Mouse (Mus musculus): ENCODE results near the gene Kri1. TPM values are rescaled to one million over a fixed set of nuclear protein-coding genes. Genes with fewer than 3 reads are reported as not detected.
A peak's percentile ranks its signal among the peaks of the same experiment; 100 is the strongest.
"Not testable (repeated sequence)": the region's sequence is repeated elsewhere in the genome, so short reads cannot be mapped to it uniquely, and the experiment has no call there.

Kri1 gene
- polyA plus RNA-seq, 1 experiment from 2014 or later, result 9.9 TPM

GRCm38 (mm10) chr9:21314367-21315140 lies 26.8 kb upstream of the Kri1 start:
- Histone ChIP-seq H3K27me3 (peaks cover 17% of the 10 kb centered on the region), H3K4me1 (replicated peaks) (peaks cover 39% of the 10 kb centered on the region), H3K9me3 (replicated peaks) (0 out of 2 replicates have a peak, but pooled peaks cover under 1% of the 10 kb centered on the region), H3K4me2 (peak overlapping the region; percentile 32), H3K4me3 (replicated peaks) (no peak overlapping the region), H3K9ac (peak overlapping the region; percentile 7; the same call in 1 of the 2 replicates), H3K36me3 (no peaks in the 10 kb centered on the region), H3K27ac (peak overlapping the region; percentile 77)
- DNase-seq (peak; percentile 73), ATAC-seq (ENCODE audit: low read depth) (peak; percentile 80)
- 40% methylated on average over 9 of the region's 9 CpGs for WGBS (ENCODE audit: insufficient replicate concordance)

DNA sequence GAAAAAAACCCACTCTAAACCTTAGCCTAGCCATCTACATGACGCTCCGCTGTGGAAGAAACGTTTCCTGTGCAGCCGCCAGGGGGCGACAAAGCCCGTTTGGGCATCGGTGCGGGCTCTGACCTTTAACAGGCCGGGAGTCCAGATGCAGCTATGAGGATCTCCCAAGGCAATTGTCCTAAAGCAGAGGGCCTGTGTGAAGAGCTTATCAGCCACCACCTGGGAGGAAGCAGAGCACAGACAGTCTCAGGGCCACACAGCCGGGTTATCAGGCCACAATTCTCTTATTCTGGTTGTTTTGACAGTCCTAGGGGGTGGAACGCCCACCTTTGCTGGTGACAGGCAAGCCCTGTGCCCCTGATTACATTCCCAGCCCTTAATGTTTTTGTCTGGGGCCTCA lies 25.6 kb upstream of the Kri1 start:
- ATAC-seq (ENCODE audit: low read depth), result peak; percentile 88
- peaks cover 34% of the 10 kb centered on the region for H3K4me1 ChIP-seq (replicated peaks)
- peak overlapping the region; percentile 77 for H3K27ac ChIP-seq
- peak overlapping the region; percentile 22; the same call in 1 of the 2 replicates for H3K9ac ChIP-seq
- 0 out of 2 replicates have a peak overlapping the region, but pooled peaks have one; percentile 34 for H3K4me2 ChIP-seq
- DNase-seq, result peak; percentile 84
- H3K4me3 ChIP-seq (replicated peaks), result no peak overlapping the region
- H3K27me3 ChIP-seq, result peaks cover 17% of the 10 kb centered on the region
- WGBS (ENCODE audit: insufficient replicate concordance), result 3% methylated on average over 11 of the region's 11 CpGs
- no peaks in the 10 kb centered on the region for H3K36me3 ChIP-seq
- H3K9me3 ChIP-seq (replicated peaks), result no peaks in the 10 kb centered on the region

GRCm38 (mm10) chr9:21312134-21312533 lies 24.4 kb upstream of the Kri1 start, which contains the start of gene Ap1m2:
Gene Ap1m2 (minus strand): TSS chr9:21312337.
- Histone ChIP-seq H3K27me3 (peaks cover 17% of the 10 kb centered on the region), H3K4me2 (no peak within 1 kb of the TSS), H3K36me3 (no peaks in the 10 kb centered on the region), H3K9me3 (replicated peaks) (no peaks in the 10 kb centered on the region), H3K4me3 (replicated peaks) (0 out of 2 replicates have a peak within 1 kb of the TSS, but pooled peaks have one; percentile 7), H3K27ac (no peak within 1 kb of the TSS), H3K4me1 (replicated peaks) (peaks cover 30% of the 10 kb centered on the region), H3K9ac (no peak within 1 kb of the TSS)
- 29% methylated on average over 35 of the region's 35 CpGs for WGBS (ENCODE audit: insufficient replicate concordance)
- DNase-seq, result no peak
- no peak for ATAC-seq (ENCODE audit: low read depth)

DNA sequence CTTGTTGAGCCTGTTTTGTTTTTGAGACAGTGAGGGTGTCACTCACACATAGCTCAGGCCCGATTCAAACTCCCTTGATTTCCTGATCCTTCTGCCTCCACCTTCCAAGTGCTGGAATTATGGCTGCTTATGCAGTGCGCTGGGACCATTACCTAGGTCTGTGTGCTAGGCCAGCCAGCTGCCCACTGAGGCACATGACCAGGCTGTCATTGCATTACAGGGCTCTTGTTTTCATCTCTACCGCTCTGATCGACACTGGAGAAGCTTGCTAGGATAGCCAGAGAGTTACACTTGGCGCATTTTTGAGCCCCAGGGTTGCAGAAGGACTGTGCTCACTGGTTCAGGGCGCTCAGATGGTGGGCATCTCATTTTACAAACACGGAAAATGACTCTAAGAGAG lies 23.9 kb upstream of the Kri1 start:
- Histone ChIP-seq H3K4me1 (replicated peaks) (peaks cover 30% of the 10 kb centered on the region), H3K9me3 (replicated peaks) (no peaks in the 10 kb centered on the region), H3K36me3 (no peaks in the 10 kb centered on the region), H3K9ac (no peak overlapping the region), H3K27ac (no peak overlapping the region), H3K27me3 (peaks cover 17% of the 10 kb centered on the region), H3K4me2 (no peak overlapping the region), H3K4me3 (replicated peaks) (0 out of 2 replicates have a peak overlapping the region, but pooled peaks have one; percentile 7)
- no peak for ATAC-seq (ENCODE audit: low read depth)
- DNase-seq, result no peak
- 53% methylated on average over 7 of the region's 7 CpGs for WGBS (ENCODE audit: insufficient replicate concordance)

DNA sequence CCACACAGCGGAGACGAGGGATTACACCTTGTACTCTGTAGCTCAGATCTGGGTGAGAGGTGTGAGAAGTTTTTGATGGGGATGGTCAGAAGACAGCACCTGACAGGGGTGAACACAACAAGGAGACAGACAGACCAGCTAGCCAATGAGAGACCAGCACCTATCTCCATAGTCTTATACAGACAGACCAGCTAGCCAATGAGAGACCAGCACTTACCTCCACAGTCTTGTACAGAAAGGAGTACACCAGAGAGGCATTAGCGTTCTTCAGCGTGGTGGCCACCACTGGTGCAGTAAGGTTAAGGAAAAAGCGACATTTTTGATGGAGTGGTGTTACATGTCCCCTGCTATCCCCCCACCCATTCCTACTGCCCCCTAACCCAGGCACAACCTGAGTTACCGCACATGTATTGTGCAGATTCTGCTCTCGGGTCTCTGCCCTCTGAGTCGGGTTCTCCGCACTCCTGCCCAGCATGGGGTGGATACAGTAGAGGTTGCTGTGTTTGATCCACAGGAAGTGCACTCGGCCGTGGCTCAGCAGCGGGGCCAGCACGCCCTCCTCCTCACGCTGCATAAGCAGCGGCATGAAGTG lies 21.5 kb upstream of the Kri1 start:
- no peaks in the 10 kb centered on the region for H3K36me3 ChIP-seq
- ATAC-seq (ENCODE audit: low read depth) (peak; percentile 27; the same call in 1 of the 2 replicates), DNase-seq (peak; percentile 32)
- H3K27ac ChIP-seq, result no peak overlapping the region
- H3K4me1 ChIP-seq (replicated peaks), result peaks cover 13% of the 10 kb centered on the region
- peak overlapping the region; percentile 37 for H3K4me2 ChIP-seq
- no peak overlapping the region for H3K4me3 ChIP-seq (replicated peaks)
- H3K27me3 ChIP-seq, result peaks cover 17% of the 10 kb centered on the region
- H3K9me3 ChIP-seq (replicated peaks), result no peaks in the 10 kb centered on the region
- no peak overlapping the region for H3K9ac ChIP-seq
- WGBS (ENCODE audit: insufficient replicate concordance), result 63% methylated on average over 15 of the region's 15 CpGs

DNA sequence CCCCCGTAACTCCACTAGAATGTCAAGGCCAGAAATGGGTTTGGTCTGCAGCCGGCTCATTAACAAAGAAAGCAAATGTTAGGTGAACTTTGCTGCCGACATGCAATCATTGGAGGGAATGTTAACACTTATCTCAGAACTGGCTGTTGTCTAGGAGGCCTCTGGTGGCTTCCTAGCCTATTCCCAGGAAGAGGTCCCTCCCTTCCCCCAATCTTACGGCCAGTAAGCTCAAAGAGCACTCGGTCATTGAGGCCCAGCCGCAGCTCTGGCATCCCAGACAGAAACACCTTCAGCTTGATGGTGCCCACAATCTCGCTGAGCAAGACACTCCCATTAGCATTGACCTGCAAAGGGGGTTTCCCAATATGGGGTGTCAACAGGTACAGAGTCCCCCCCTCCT lies 17.3 kb upstream of the Kri1 start:
- H3K4me3 ChIP-seq (replicated peaks), result no peak overlapping the region
- no peaks in the 10 kb centered on the region for H3K36me3 ChIP-seq
- DNase-seq (no peak), ATAC-seq (ENCODE audit: low read depth) (no peak)
- 0 out of 2 replicates have a peak, but pooled peaks cover 3% of the 10 kb centered on the region for H3K4me1 ChIP-seq (replicated peaks)
- no peak overlapping the region for H3K9ac ChIP-seq
- WGBS (ENCODE audit: insufficient replicate concordance), result 66% methylated on average over 7 of the region's 7 CpGs
- H3K9me3 ChIP-seq (replicated peaks), result no peaks in the 10 kb centered on the region
- no peak overlapping the region for H3K4me2 ChIP-seq
- H3K27ac ChIP-seq, result no peak overlapping the region
- H3K27me3 ChIP-seq, result no peaks in the 10 kb centered on the region

GRCm38 (mm10) chr9:21299014-21299413 lies 11.2 kb upstream of the Kri1 start:
- DNase-seq (no peak), ATAC-seq (ENCODE audit: low read depth) (no peak)
- no peak overlapping the region for H3K4me2 ChIP-seq
- no peak overlapping the region for H3K4me3 ChIP-seq (replicated peaks)
- H3K27me3 ChIP-seq, result no peaks in the 10 kb centered on the region
- H3K9ac ChIP-seq, result no peak overlapping the region
- WGBS (ENCODE audit: insufficient replicate concordance), result 73% methylated on average over 10 of the region's 10 CpGs
- no peaks in the 10 kb centered on the region for H3K4me1 ChIP-seq (replicated peaks)
- no peaks in the 10 kb centered on the region for H3K36me3 ChIP-seq
- no peak overlapping the region for H3K27ac ChIP-seq
- H3K9me3 ChIP-seq (replicated peaks), result no peaks in the 10 kb centered on the region

DNA sequence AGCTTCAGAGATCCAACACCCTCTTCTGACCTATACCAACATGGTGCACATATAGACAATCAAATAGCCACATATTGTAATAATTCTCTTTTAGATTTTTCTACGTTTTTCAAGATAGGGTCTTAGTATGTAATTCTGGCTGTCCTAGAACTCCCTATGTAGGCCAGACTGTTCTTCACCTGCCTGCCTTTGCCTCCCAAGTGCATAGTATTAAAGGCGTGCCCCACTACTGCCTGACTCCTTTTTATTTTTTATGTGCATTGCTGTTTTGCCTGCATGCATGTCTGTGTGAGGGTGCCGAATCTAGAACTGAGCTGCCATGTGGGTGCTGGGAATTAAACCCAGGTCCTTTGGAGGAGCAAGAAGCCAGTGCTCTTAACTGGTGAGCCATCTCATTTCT lies 4.5 kb upstream of the Kri1 start:
- WGBS (ENCODE audit: insufficient replicate concordance), result 65% methylated on average over 3 of the region's 3 CpGs
- H3K27me3 ChIP-seq, result no peaks in the 10 kb centered on the region
- H3K4me1 ChIP-seq (replicated peaks), result peaks cover 35% of the 10 kb centered on the region
- no peaks in the 10 kb centered on the region for H3K9me3 ChIP-seq (replicated peaks)
- peak overlapping the region; percentile 98 for H3K27ac ChIP-seq
- H3K4me3 ChIP-seq (replicated peaks), result peak overlapping the region; percentile 69
- peaks cover 11% of the 10 kb centered on the region for H3K36me3 ChIP-seq
- H3K4me2 ChIP-seq, result peak overlapping the region; percentile 63
- DNase-seq (no peak), ATAC-seq (ENCODE audit: low read depth) (no peak)
- H3K9ac ChIP-seq, result peak overlapping the region; percentile 85

DNA sequence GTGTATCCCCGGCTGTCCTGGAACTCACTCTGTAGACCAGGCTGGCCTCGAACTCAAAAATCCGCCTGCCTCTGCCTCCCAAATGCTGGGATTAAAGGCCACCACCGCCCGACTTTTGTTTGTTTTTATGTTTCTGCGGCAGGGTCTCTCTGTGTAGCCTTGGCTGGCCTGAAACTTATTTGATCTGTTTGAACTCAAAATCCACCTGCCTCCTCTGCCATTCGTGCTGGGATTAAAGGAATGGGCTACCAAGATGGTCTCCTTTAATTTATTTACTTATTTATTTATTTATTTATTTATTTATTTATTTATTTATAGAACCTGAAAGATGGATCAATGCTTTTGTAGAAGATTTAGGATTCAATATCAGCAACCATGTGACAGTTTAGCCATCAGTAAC lies 4.1 kb upstream of the Kri1 start:
- peak overlapping the region; percentile 63 for H3K4me2 ChIP-seq
- peak overlapping the region; percentile 69 for H3K4me3 ChIP-seq (replicated peaks)
- peak overlapping the region; percentile 98 for H3K27ac ChIP-seq
- H3K36me3 ChIP-seq, result peaks cover 11% of the 10 kb centered on the region
- H3K9me3 ChIP-seq (replicated peaks); DNase-seq; H3K27me3 ChIP-seq; ATAC-seq (ENCODE audit: low read depth): not testable (repeated sequence)
- H3K4me1 ChIP-seq (replicated peaks), result peaks cover 39% of the 10 kb centered on the region
- WGBS (ENCODE audit: insufficient replicate concordance), result 9% methylated on average over 7 of the region's 7 CpGs
- peak overlapping the region; percentile 85 for H3K9ac ChIP-seq

DNA sequence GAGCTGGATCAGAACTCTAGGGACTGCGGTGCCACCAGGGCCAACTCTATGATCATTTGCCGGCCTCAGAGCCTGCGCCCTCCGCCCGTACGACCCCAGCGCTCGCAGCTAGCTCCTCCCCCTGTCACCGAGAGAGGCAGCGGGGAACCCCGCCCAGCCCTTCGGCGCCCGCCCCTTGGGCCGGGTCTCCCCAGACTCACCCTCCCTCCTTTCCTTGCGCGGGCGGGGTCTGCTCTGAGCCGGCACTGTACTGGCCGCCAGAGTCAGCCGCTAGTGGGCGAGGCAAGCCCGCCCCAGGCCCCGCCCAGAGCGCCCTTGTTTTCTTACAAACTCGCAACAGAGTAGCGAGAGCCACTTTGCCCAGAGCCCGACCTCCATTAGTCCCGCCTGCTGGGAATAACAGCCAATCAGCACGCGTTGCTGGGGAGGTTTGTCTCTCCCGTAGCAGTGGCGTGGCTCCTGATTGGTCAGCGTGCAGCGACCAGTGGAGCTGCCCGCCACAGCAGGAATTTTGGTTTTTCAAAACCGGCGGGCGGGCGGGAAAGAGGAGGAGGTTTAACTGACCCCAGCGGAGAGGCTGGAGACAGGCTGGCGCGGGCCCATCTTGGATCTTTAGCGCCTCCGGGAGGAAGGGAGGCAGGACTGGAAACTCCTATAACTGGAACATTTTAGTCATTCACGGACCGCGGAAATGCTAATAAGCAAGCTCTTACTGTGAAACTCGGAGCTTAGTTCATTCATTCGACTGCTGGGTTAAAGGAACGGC lies 3.4 kb upstream of the Kri1 start, which contains the start of gene Cdkn2d:
TSS of gene Cdkn2d (minus strand) at position 386 of the 766 bp plus-strand sequence.
- H3K9me3 ChIP-seq (replicated peaks), result no peaks in the 10 kb centered on the region
- H3K4me3 ChIP-seq (replicated peaks), result peak within 1 kb of the TSS; percentile 94
- peak within 1 kb of the TSS; percentile 94 for H3K4me2 ChIP-seq
- peak within 1 kb of the TSS; percentile 96 for H3K9ac ChIP-seq
- DNase-seq (peak; percentile 100), ATAC-seq (ENCODE audit: low read depth) (peak; percentile 87)
- peaks cover 45% of the 10 kb centered on the region for H3K4me1 ChIP-seq (replicated peaks)
- H3K36me3 ChIP-seq, result peaks cover 16% of the 10 kb centered on the region
- peak within 1 kb of the TSS; percentile 98 for H3K27ac ChIP-seq
- no peaks in the 10 kb centered on the region for H3K27me3 ChIP-seq
- WGBS (ENCODE audit: insufficient replicate concordance), result under 1% methylated on average over 51 of the region's 51 CpGs

DNA sequence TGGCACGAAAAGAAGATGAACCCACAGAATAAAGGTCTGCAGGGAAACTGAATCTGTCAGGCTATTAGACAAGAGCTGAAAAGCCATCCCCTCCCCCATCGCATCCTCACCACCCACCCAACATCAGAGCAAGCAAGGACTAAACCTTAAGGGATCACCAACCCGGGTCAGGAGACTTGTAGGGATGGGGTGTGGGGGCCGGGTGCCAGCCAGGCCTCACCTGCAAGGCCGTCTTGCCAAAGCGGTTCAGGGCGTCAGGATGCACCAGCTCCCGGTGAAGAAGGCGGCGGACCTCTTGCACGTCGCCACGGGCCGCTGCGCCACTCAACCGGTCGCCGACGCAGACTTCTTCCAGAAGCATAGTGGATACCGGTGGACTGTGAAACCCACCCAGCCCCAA lies 2.8 kb upstream of the Kri1 start:
- DNase-seq, result no peak
- Histone ChIP-seq H3K9me3 (replicated peaks) (no peaks in the 10 kb centered on the region), H3K9ac (peak overlapping the region; percentile 96), H3K4me1 (replicated peaks) (peaks cover 49% of the 10 kb centered on the region), H3K4me3 (replicated peaks) (peak overlapping the region; percentile 94), H3K27ac (peak overlapping the region; percentile 97), H3K4me2 (peak overlapping the region; percentile 94), H3K27me3 (no peaks in the 10 kb centered on the region), H3K36me3 (peaks cover 21% of the 10 kb centered on the region)
- ATAC-seq (ENCODE audit: low read depth), result peak; percentile 6; the same call in 1 of the 2 replicates
- WGBS (ENCODE audit: insufficient replicate concordance), result under 1% methylated on average over 20 of the region's 20 CpGs

Measured in liver, embryonic 13.5 days (tissue).